Mouse (Mus musculus) CH12.LX (cell line): ENCODE data around the gene Aspscr1. TPM values are rescaled to one million over a fixed set of nuclear protein-coding genes. Genes with fewer than 3 reads are reported as not detected.

Experiments
- DNase-seq: peaks from one replicate; pipeline ENCODE4 v3.0.0-alpha.2; 2013; ENCODE audit errors: extremely low read depth
- H3K27ac ChIP-seq: 2 replicates; pipeline ENCODE4 v1.5.1; 2012; ENCODE audit warnings: low read depth, mild to moderate bottlenecking, control low read depth, moderate library complexity; ENCODE audit not compliant: insufficient read depth
- H3K27me3 ChIP-seq: replicated peaks from 2 replicates; pipeline ENCODE3; 2012; ENCODE audit warnings: inconsistent platforms
- H3K36me3 ChIP-seq, 2 experiments: replicated peaks in 1 of 2; 2 replicates each; pipeline versions ENCODE3 to v1.6.1; 2012; ENCODE audit warnings: inconsistent platforms in 1 of 2, low read length in 1 of 2, mild to moderate bottlenecking in 1 of 2, mixed read lengths in 1 of 2, moderate library complexity in 1 of 2; ENCODE audit not compliant: control insufficient read depth in 1 of 2, insufficient read depth in 1 of 2
- H3K4me1 ChIP-seq, 2 experiments: 2 replicates each; pipeline ENCODE4 v1.6.1; 2012; ENCODE audit warnings: inconsistent platforms in 1 of 2, moderate library complexity in 1 of 2; ENCODE audit not compliant: insufficient read depth in 2 of 2, control insufficient read depth in 1 of 2
- H3K4me2 ChIP-seq: 2 replicates; pipeline ENCODE4 v1.6.1; 2012; ENCODE audit warnings: low read depth, mild to moderate bottlenecking, control low read depth; ENCODE audit not compliant: poor library complexity, insufficient read depth, severe bottlenecking
- H3K4me3 ChIP-seq, 3 experiments: fragments of 150-350 bp in 1 of 3; sonication (generic) in 1 of 3; replicated peaks in 1 of 3; 2 replicates each; pipeline versions ENCODE3 to v1.5.1; 2011 to 2012; ENCODE audit warnings: low read depth in 2 of 3, low read length in 2 of 3, mild to moderate bottlenecking in 2 of 3, moderate library complexity in 2 of 3, control low read depth in 1 of 3, improper control_type of control experiment in 1 of 3, inconsistent platforms in 1 of 3, mixed read lengths in 1 of 3; ENCODE audit not compliant: poor library complexity in 1 of 3
- H3K79me2 ChIP-seq: replicated peaks from 2 replicates; pipeline ENCODE4 v1.6.1; 2012; ENCODE audit warnings: mild to moderate bottlenecking, moderate library complexity; ENCODE audit not compliant: control insufficient read depth, poor library complexity, insufficient read depth, severe bottlenecking; ENCODE audit errors: extremely low read depth
- H3K9ac ChIP-seq: 2 replicates; pipeline ENCODE4 v1.6.1; 2012; ENCODE audit warnings: low read depth, mild to moderate bottlenecking, control low read depth, moderate library complexity; ENCODE audit not compliant: insufficient read depth
- H3K9me3 ChIP-seq: replicated peaks from 2 replicates; pipeline ENCODE3; 2012; ENCODE audit warnings: low read length, inconsistent platforms, mixed read lengths
- CTCF ChIP-seq, 2 experiments: IDR thresholded peaks in 1 of 2; conservative IDR thresholded peaks in 1 of 2; 2 replicates each; pipeline ENCODE4 v1.5.1; 2011 to 2012; ENCODE audit warnings: low read depth in 2 of 2, low read length in 2 of 2, improper control_type of control experiment in 1 of 2, inconsistent platforms in 1 of 2, mild to moderate bottlenecking in 1 of 2, moderate library complexity in 1 of 2
- E2F4 ChIP-seq: IDR thresholded peaks from 2 replicates; pipeline ENCODE4 v1.6.1; 2011; ENCODE audit warnings: low read depth, low read length, improper control_type of control experiment; ENCODE audit not compliant: insufficient replicate concordance
- JUN ChIP-seq: IDR thresholded peaks from 2 replicates; pipeline ENCODE4 v1.6.1; 2011; ENCODE audit warnings: low read depth, mild to moderate bottlenecking, low read length, improper control_type of control experiment, moderate library complexity; ENCODE audit not compliant: insufficient read depth
- MAZ ChIP-seq: IDR thresholded peaks from 2 replicates; pipeline ENCODE4 v1.6.1; 2012; ENCODE audit warnings: low read depth, mild to moderate bottlenecking, inconsistent platforms, low read length, improper control_type of control experiment, moderate library complexity
- MYC ChIP-seq: IDR thresholded peaks from 2 replicates; pipeline ENCODE4 v1.6.1; 2011; ENCODE audit warnings: low read depth, mild to moderate bottlenecking, improper control_type of control experiment, low read length
- NELFE ChIP-seq: IDR thresholded peaks from 2 replicates; pipeline ENCODE4 v1.6.1; 2011; ENCODE audit warnings: low read depth, low read length, improper control_type of control experiment
- NRF1 ChIP-seq: IDR thresholded peaks from 2 replicates; pipeline ENCODE4 v1.6.1; 2014; ENCODE audit warnings: low read depth, mild to moderate bottlenecking, inconsistent platforms, low read length, improper control_type of control experiment, moderate library complexity
- PAX5 ChIP-seq: IDR thresholded peaks from 2 replicates; pipeline ENCODE4 v1.6.1; 2012; ENCODE audit warnings: low read length, inconsistent platforms, mixed read lengths
- RAD21 ChIP-seq: IDR thresholded peaks from 2 replicates; pipeline ENCODE4 v1.6.1; 2011; ENCODE audit warnings: low read depth, mild to moderate bottlenecking, low read length, improper control_type of control experiment, moderate library complexity
- SIN3A ChIP-seq: IDR thresholded peaks from 2 replicates; pipeline ENCODE4 v1.6.1; 2012; ENCODE audit warnings: low read length, improper control_type of control experiment, inconsistent platforms
- SMC3 ChIP-seq: IDR thresholded peaks from 2 replicates; pipeline ENCODE4 v1.6.1; 2011; ENCODE audit warnings: low read depth, low read length, improper control_type of control experiment
- UBTF ChIP-seq: IDR thresholded peaks from 2 replicates; pipeline ENCODE4 v1.6.1; 2012; ENCODE audit warnings: low read depth, mild to moderate bottlenecking, inconsistent platforms, low read length, improper control_type of control experiment, moderate library complexity
- ZC3H11A ChIP-seq: IDR thresholded peaks from 2 replicates; pipeline ENCODE4 v1.6.1; 2012; ENCODE audit warnings: low read depth, mild to moderate bottlenecking, inconsistent platforms, low read length, improper control_type of control experiment
- ZKSCAN1 ChIP-seq: IDR thresholded peaks from 2 replicates; pipeline ENCODE4 v1.6.1; 2012; ENCODE audit warnings: low read depth, inconsistent platforms, low read length, improper control_type of control experiment, borderline replicate concordance
- dilution Hi-C: fragments of 300-500 bp; cut with MboI; formaldehyde crosslinking; loops from 2 replicates; pipeline ENCODE4 v1.14.3; 2020; ENCODE audit warnings: low sequenced_read_pairs; ENCODE audit not compliant: extremely low pct_unique_long_range_greater_than_20kb, extremely low pct_ligation_motif_present
- in situ Hi-C: fragments of 300-500 bp; cut with MboI; formaldehyde crosslinking; loops from 3 replicates; pipeline ENCODE4 v1.14.3; 2019; ENCODE audit warnings: low sequenced_read_pairs, low pct_ligation_motif_present, low pct_unique_long_range_greater_than_20kb, mixed read lengths
- polyA plus RNA-seq: library from polyadenylated mRNA; unstranded; fragments of >175 nt; gene quantifications from 2 replicates; pipeline ENCODE4 v1.2.1, GENCODE M21; 2012; ENCODE audit warnings: low read depth; ENCODE audit not compliant: insufficient read length
- total RNA-seq, 2 experiments: library from RNA; depleted of rRNA; stranded (reverse); fragments of 300-350 nt in 1 of 2; fragments of >200 nt in 1 of 2; gene quantifications; 2 replicates each; pipeline ENCODE4 v1.2.3; 2012 to 2014

Gene Aspscr1
- total and polyA plus RNA-seq, 3 experiments: 27.3 to 69.9 (median 34.1) TPM

- H3K4me3 ChIP-seq: no peak overlapping the region
- TF ChIP-seq NRF1 (no peak), NELFE (no peak), ZKSCAN1 (no peak), JUN (no peak), E2F4 (no peak), SIN3A (no peak), MAZ (no peak), ZC3H11A (no peak), UBTF (no peak)
- no peak for DNase-seq
- H3K27me3 ChIP-seq: no peaks in the 10 kb centered on the region
- in situ Hi-C loops (no loop called here), dilution Hi-C loops (no loop called here)
- H3K36me3 ChIP-seq: peaks cover 58 to 94% of the 10 kb centered on the region in 2 experiments
- H3K9ac ChIP-seq: no peak overlapping the region
- H3K79me2 ChIP-seq: no peaks in the 10 kb centered on the region
- peaks cover 7% of the 10 kb centered on the region for H3K9me3 ChIP-seq
- no peak overlapping the region for H3K27ac ChIP-seq
- H3K4me1 ChIP-seq: peaks cover 9 to 17% of the 10 kb centered on the region in 2 experiments
- H3K4me2 ChIP-seq: no peak overlapping the region
Measured at GRCm38 (mm10) chr11:120719242-120719641, 46.5 kb downstream of the Aspscr1 start.

GRCm38 (mm10) chr11:120719841-120720376 lies 47.1 kb downstream of the Aspscr1 start:
- TF ChIP-seq MYC: no peak
- Histone ChIP-seq H3K4me2 (no peak overlapping the region), H3K79me2 (no peaks in the 10 kb centered on the region), H3K9ac (no peak overlapping the region), H3K4me1 (peaks cover 6 to 10% of the 10 kb centered on the region in 2 experiments; a peak in 3 of 4 replicates), H3K27ac (no peak overlapping the region), H3K9me3 (peaks cover 7% of the 10 kb centered on the region), H3K4me3 (no peak overlapping the region), H3K36me3 (peaks cover 60 to 94% of the 10 kb centered on the region in 2 experiments), H3K27me3 (no peaks in the 10 kb centered on the region)
- dilution Hi-C loops (no loop called here), in situ Hi-C loops (no loop called here)
- no peak for DNase-seq

- Histone ChIP-seq H3K27me3 (no peaks in the 10 kb centered on the region), H3K9ac (no peak overlapping the region), H3K27ac (no peak overlapping the region), H3K9me3 (peaks cover 7% of the 10 kb centered on the region), H3K4me3 (no peak overlapping the region), H3K79me2 (no peaks in the 10 kb centered on the region), H3K36me3 (peaks cover 62 to 94% of the 10 kb centered on the region in 2 experiments), H3K4me2 (no peak overlapping the region), H3K4me1 (peaks cover under 1 to 5% of the 10 kb centered on the region in 2 experiments; a peak in 1 of 4 replicates)
- TF ChIP-seq PAX5 (no peak), RAD21 (peak; percentile 69), SMC3 (peak; percentile 65), CTCF (conservative IDR thresholded peaks at IDR 0.05 in 1 of 2, IDR thresholded peaks at IDR 0.05 in 1 of 2; ENCODE audit: low read depth in 2 of 2, low read length in 2 of 2) (peak in 1 of 2 experiments; percentile 79; a peak in 3 of 4 replicates)
- DNase-seq: peak; percentile 69
- in situ Hi-C loops: no loop called here
- dilution Hi-C loops: no loop called here
Measured at GRCm38 (mm10) chr11:120720450-120720849, 47.7 kb downstream of the Aspscr1 start.
